ENCODE assay signal across 9 mouse cellular contexts in genomic region chr9:109046306-109046705, GRCm38 (mm10). TPM values are rescaled to one million over a fixed set of nuclear protein-coding genes. Genes with fewer than 3 reads are reported as not detected.
DNase-seq lines count a peak whose midpoint lies in the region; ATAC-seq and TF ChIP-seq lines count a peak whose summit lies in the region.
"Had no signal": no experiment of that assay in that cellular context is flagged by ENCODE, and none has a peak within 500 bp of the region (broad histone marks: within the 10 kb centered on the region; RNA-seq: fewer than 3 reads in every experiment).

No protein-coding gene starts in this region.

- H3K27me3 ChIP-seq in testis, adult 2 months (ENCODE audit: control insufficient read depth, insufficient read depth, low read length) = no peaks in the 10 kb centered on the region
- no peaks in the 10 kb centered on the region for H3K27me3 ChIP-seq in kidney, postnatal 0 days (ENCODE audit: insufficient read depth, low read length)
- no peaks in the 10 kb centered on the region for H3K27me3 ChIP-seq in midbrain, embryonic 14.5 days (ENCODE audit: control insufficient read depth, insufficient read depth, low read length)
- H3K27me3 ChIP-seq: neural tube, embryonic 13.5 days had no signal

- H3K4me1 ChIP-seq in testis, adult 2 months (ENCODE audit: control insufficient read depth, insufficient read depth, low read length) = no peaks in the 10 kb centered on the region; the same call in 1 of the 2 replicates
- no peaks in the 10 kb centered on the region for H3K4me1 ChIP-seq in kidney, postnatal 0 days (replicated peaks; ENCODE audit: insufficient read depth, low read length)
- no peaks in the 10 kb centered on the region for H3K4me1 ChIP-seq in midbrain, embryonic 14.5 days (ENCODE audit: control insufficient read depth, insufficient read depth, low read length)
- H3K4me1 ChIP-seq: neural tube, embryonic 13.5 days had no signal

- H3K4me2 ChIP-seq in kidney, postnatal 0 days (ENCODE audit: low read length) = no peak overlapping the region
- no peak overlapping the region for H3K4me2 ChIP-seq in midbrain, embryonic 14.5 days (ENCODE audit: low read length)
- H3K4me2 ChIP-seq: neural tube, embryonic 13.5 days had no signal

- WGBS in kidney, postnatal 0 days = 44% methylated on average over 5 of the region's 5 CpGs
- WGBS in midbrain, embryonic 14.5 days = 31% methylated on average over 5 of the region's 5 CpGs

- H3K9me3 ChIP-seq in kidney, postnatal 0 days (replicated peaks; ENCODE audit: low read length) = no peaks in the 10 kb centered on the region
- no peaks in the 10 kb centered on the region for H3K9me3 ChIP-seq in midbrain, embryonic 14.5 days (ENCODE audit: control insufficient read depth, low read length)
- H3K9me3 ChIP-seq: neural tube, embryonic 13.5 days had no signal

- no peak overlapping the region for H3K9ac ChIP-seq in kidney, postnatal 0 days (ENCODE audit: low read depth, low read length)
- no peak overlapping the region for H3K9ac ChIP-seq in midbrain, embryonic 14.5 days (replicated peaks; ENCODE audit: low read length)
- H3K9ac ChIP-seq: neural tube, embryonic 13.5 days had no signal

- peak; percentile 36; the same call in 1 of the 2 replicates for ATAC-seq in kidney, postnatal 0 days (replicated peaks; ENCODE audit: low FRiP score, low read depth)
- ATAC-seq in midbrain, embryonic 14.5 days (ENCODE audit: low FRiP score, low TSS enrichment) = no peak

- no peaks in the 10 kb centered on the region for H3K36me3 ChIP-seq in testis, adult 2 months (ENCODE audit: control insufficient read depth, insufficient read depth, low read length)
- H3K36me3 ChIP-seq in kidney, postnatal 0 days (ENCODE audit: insufficient read depth, low read length) = peaks cover 7% of the 10 kb centered on the region
- H3K36me3 ChIP-seq in midbrain, embryonic 14.5 days (ENCODE audit: control insufficient read depth, insufficient read depth, low read length) = no peaks in the 10 kb centered on the region
- H3K36me3 ChIP-seq: neural tube, embryonic 13.5 days had no signal

- no peak for TF ChIP-seq POLR2A in testis, adult 2 months (IDR thresholded peaks at IDR 0.05; ENCODE audit: control insufficient read depth, low read depth, low read length)

- TF ChIP-seq CTCF in testis, adult 2 months (IDR thresholded peaks at IDR 0.05; ENCODE audit: control insufficient read depth, insufficient read depth, insufficient replicate concordance, low read depth, low read length) = peak; percentile 68; the same call in 1 of the 2 replicates
- TF ChIP-seq CTCF in kidney, postnatal 0 days (IDR thresholded peaks at IDR 0.05; ENCODE audit: low read depth) = peak; percentile 84

- H3K4me3 ChIP-seq in testis, adult 2 months (ENCODE audit: control insufficient read depth, low read depth, low read length) = no peak overlapping the region
- no peak overlapping the region for H3K4me3 ChIP-seq in kidney, postnatal 0 days (replicated peaks; ENCODE audit: low read depth, low read length)
- H3K4me3 ChIP-seq in midbrain, embryonic 14.5 days (replicated peaks; ENCODE audit: low read depth, low read length) = no peak overlapping the region
- H3K4me3 ChIP-seq: neural tube, embryonic 13.5 days had no signal

- DNase-seq in cerebellum, adult 9-10 months = peak; percentile 65
- DNase-seq in cerebellum, adult 8-10 months = no peak
- DNase-seq in testis, postnatal 14 days (ENCODE audit: low spot score) = no peak
- DNase-seq in embryo, embryonic 10 days (ENCODE audit: low spot score) = peak; percentile 65
- DNase-seq in kidney, postnatal 0 days (ENCODE audit: low spot score) = peak; percentile 67
- peak; percentile 58 for DNase-seq in midbrain, embryonic 14.5 days
- peak; percentile 82 for DNase-seq in thymus, postnatal 36 days

- H3K27ac ChIP-seq in testis, adult 2 months (ENCODE audit: control insufficient read depth, insufficient read depth, low read depth, low read length) = no peak overlapping the region
- H3K27ac ChIP-seq in kidney, postnatal 0 days = no peak overlapping the region
- no peak overlapping the region for H3K27ac ChIP-seq in midbrain, embryonic 14.5 days (replicated peaks; ENCODE audit: low read depth, low read length)
- H3K27ac ChIP-seq: neural tube, embryonic 13.5 days had no signal

RNA-seq across cellular contexts. Expression of gene Shisa5, which starts 7.9 kb away (rescaled TPM):
- polyA plus RNA-seq in testis, adult 2 months (2012; rRNA removed) = 21.0 and 22.7 TPM in 2 replicates
- 122 and 123 TPM in 2 replicates for polyA plus RNA-seq in kidney, postnatal 0 days (2015; fragmentation: Nextera tagmentation; extraction: Ambion mirVana)
- polyA plus RNA-seq in midbrain, embryonic 14.5 days (2014; fragmentation: Nextera tagmentation; extraction: Ambion mirVana) = 49.1 and 49.9 TPM in 2 replicates

RNA-seq across cellular contexts. Expression of gene Trex1, which starts 13.2 kb away (rescaled TPM):
- polyA plus RNA-seq in testis, adult 2 months (2012; rRNA removed) = 5.0 and 6.3 TPM in 2 replicates
- 14.3 and 15.2 TPM in 2 replicates for polyA plus RNA-seq in kidney, postnatal 0 days (2015; fragmentation: Nextera tagmentation; extraction: Ambion mirVana)
- polyA plus RNA-seq in midbrain, embryonic 14.5 days (2014; fragmentation: Nextera tagmentation; extraction: Ambion mirVana) = 15.3 and 18.8 TPM in 2 replicates

RNA-seq across cellular contexts. Expression of gene Atrip, which starts 27.6 kb away (rescaled TPM):
- 12.1 and 13.5 TPM in 2 replicates for polyA plus RNA-seq in testis, adult 2 months (2012; rRNA removed)
- 18.8 and 20.9 TPM in 2 replicates for polyA plus RNA-seq in kidney, postnatal 0 days (2015; fragmentation: Nextera tagmentation; extraction: Ambion mirVana)
- 26.5 and 28.6 TPM in 2 replicates for polyA plus RNA-seq in midbrain, embryonic 14.5 days (2014; fragmentation: Nextera tagmentation; extraction: Ambion mirVana)

RNA-seq across cellular contexts. Expression of gene Ccdc51, which starts 36.0 kb away (rescaled TPM):
- 1.6 TPM in 2 replicates for polyA plus RNA-seq in testis, adult 2 months (2012; rRNA removed)
- polyA plus RNA-seq in kidney, postnatal 0 days (2015; fragmentation: Nextera tagmentation; extraction: Ambion mirVana) = 12.9 and 13.8 TPM in 2 replicates
- polyA plus RNA-seq in midbrain, embryonic 14.5 days (2014; fragmentation: Nextera tagmentation; extraction: Ambion mirVana) = 14.0 and 15.4 TPM in 2 replicates

RNA-seq across cellular contexts. Expression of gene Tma7, which starts 36.1 kb away (rescaled TPM):
- 66.4 and 120 TPM in 2 replicates for polyA plus RNA-seq in testis, adult 2 months (2012; rRNA removed)
- polyA plus RNA-seq in kidney, postnatal 0 days (2015; fragmentation: Nextera tagmentation; extraction: Ambion mirVana) = 635 and 680 TPM in 2 replicates
- 733 and 824 TPM in 2 replicates for polyA plus RNA-seq in midbrain, embryonic 14.5 days (2014; fragmentation: Nextera tagmentation; extraction: Ambion mirVana)

Comparison
In these comparisons a context has a peak if more than half of its experiments do, and no peak if none do; other contexts are left out.
1. DNase-seq: peak in cerebellum, adult 9-10 months (single experiment), embryo, embryonic 10 days (single experiment), kidney, postnatal 0 days (single experiment), midbrain, embryonic 14.5 days (single experiment) and thymus, postnatal 36 days (2 of 2); none in cerebellum, adult 8-10 months (single experiment) and testis, postnatal 14 days (single experiment).